Mouse (Mus musculus) testis, adult 2 months (tissue): ENCODE measurements around the gene Fxyd2.

Source experiments
- CTCF ChIP-seq: fragments of 200-500 bp; IDR thresholded peaks from 2 replicates; pipeline ENCODE4 v1.5.1; 2012; ENCODE audit warnings: low read depth, mild to moderate bottlenecking, inconsistent platforms, low read length, moderate library complexity; ENCODE audit not compliant: control insufficient read depth, insufficient read depth, insufficient replicate concordance
- POLR2A ChIP-seq: fragments of 200-500 bp; IDR thresholded peaks from 2 replicates; pipeline ENCODE4 v1.6.1; 2012; ENCODE audit warnings: low read depth, mild to moderate bottlenecking, inconsistent platforms, low read length, moderate library complexity; ENCODE audit not compliant: control insufficient read depth

DNA sequence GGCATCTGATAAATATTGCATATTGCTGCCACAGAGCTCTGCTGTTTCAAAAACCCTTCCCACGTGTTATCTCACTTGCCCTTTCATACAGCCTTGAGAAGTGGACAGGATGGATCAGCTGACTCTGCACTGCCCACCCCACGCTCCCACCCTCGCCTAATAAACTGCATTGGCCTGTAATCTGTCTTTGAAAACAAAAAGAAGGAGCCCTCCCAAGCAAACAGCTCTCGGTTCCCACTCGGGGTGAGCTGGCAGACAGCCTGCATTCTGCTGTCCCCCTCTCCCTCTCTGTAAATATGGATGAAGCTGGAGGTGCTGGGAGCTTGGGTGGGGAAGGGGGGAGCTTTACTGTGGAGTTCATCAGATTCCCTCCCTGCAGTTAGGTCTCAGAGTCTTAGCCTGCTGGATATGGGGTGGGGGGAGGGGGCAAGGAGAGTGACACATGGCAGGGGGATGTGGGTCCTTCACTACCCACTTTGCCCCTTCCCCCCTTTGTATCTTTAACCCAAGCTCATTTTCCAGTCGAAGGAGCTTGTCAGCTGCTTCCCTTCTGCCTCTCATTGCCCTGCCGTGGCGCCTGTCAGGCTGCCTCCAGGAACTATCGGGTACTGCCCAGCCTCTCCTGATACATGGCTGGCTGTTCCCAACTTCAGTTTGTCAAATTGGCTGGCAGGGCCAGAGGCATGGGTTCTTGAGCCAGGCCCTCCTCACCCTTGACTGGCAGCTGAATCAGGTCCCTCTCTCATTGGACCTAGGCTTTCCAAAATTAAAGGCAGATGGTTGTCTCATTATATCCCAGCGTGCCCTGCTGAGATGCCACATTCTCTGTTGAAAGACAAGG lies 18.8 kb upstream of the Fxyd2 start:
- no peak for TF ChIP-seq CTCF
- TF ChIP-seq POLR2A, result no peak
